Comparison of ENCODE assay signal across 8 mouse cellular contexts in genomic region chr6:125095391-125096278, GRCm38 (mm10). TPM values are rescaled to one million over a fixed set of nuclear protein-coding genes. Genes with fewer than 3 reads are reported as not detected.
DNase-seq lines count a peak whose midpoint lies in the region; ATAC-seq and TF ChIP-seq lines count a peak whose summit lies in the region.

Gene Chd4 (plus strand): TSS chr6:125095981.

- in situ Hi-C loops in CH12.LX (cut with MboI; ENCODE audit: low pct_ligation_motif_present, low pct_unique_long_range_greater_than_20kb, low sequenced_read_pairs), result loop anchor here (10.0 kb wide), 1 partner anchor 51 kb away; the partner anchor contains the start of gene Acrbp

- TF ChIP-seq RAD21 in CH12.LX (IDR thresholded peaks at IDR 0.05; ENCODE audit: low read depth, low read length), result no peak

- peaks cover 16 to 35% of the 10 kb centered on the region in 2 experiments for H3K4me1 ChIP-seq in CH12.LX (ENCODE audit: control insufficient read depth in 1 of 2, insufficient read depth in 2 of 2)
- peaks cover 47% of the 10 kb centered on the region for H3K4me1 ChIP-seq in forebrain, embryonic 12.5 days
- peaks cover 32% of the 10 kb centered on the region for H3K4me1 ChIP-seq in heart, embryonic 16.5 days (ENCODE audit: control insufficient read depth, insufficient read depth, low read length)
- H3K4me1 ChIP-seq in liver, embryonic 14.5 days (replicated peaks; ENCODE audit: control insufficient read depth in 2 of 2, insufficient read depth in 2 of 2, low read length in 1 of 2), result peaks cover 32 to 34% of the 10 kb centered on the region in 2 experiments
- H3K4me1 ChIP-seq in neural tube, embryonic 11.5 days (ENCODE audit: control insufficient read depth, insufficient read depth, low read length), result peaks cover 31% of the 10 kb centered on the region
- H3K4me1 ChIP-seq in stomach, embryonic 16.5 days (ENCODE audit: control insufficient read depth, insufficient read depth, low read length), result peaks cover 36% of the 10 kb centered on the region

- peak; percentile 81 for ATAC-seq in forebrain, embryonic 12.5 days (ENCODE audit: low FRiP score)
- ATAC-seq in heart, embryonic 16.5 days (replicated peaks; ENCODE audit: extremely low read depth, insufficient read depth, low FRiP score), result peak; percentile 72
- ATAC-seq in liver, embryonic 14.5 days (ENCODE audit: insufficient read depth), result peak; percentile 80
- ATAC-seq in neural tube, embryonic 11.5 days (ENCODE audit: insufficient read depth, low FRiP score, low TSS enrichment), result peak; percentile 75
- peak; percentile 83 for ATAC-seq in stomach, embryonic 16.5 days (ENCODE audit: insufficient read depth, low FRiP score)

- TF ChIP-seq EP300 in CH12.LX (IDR thresholded peaks at IDR 0.05; ENCODE audit: low read length), result no peak
- no peak for TF ChIP-seq EP300 in liver, embryonic 14.5 days (IDR thresholded peaks at IDR 0.05; ENCODE audit: low read depth)

- H3K9me3 ChIP-seq in CH12.LX (replicated peaks; ENCODE audit: low read length), result no peaks in the 10 kb centered on the region
- H3K9me3 ChIP-seq in forebrain, embryonic 12.5 days, result no peaks in the 10 kb centered on the region
- no peaks in the 10 kb centered on the region for H3K9me3 ChIP-seq in heart, embryonic 16.5 days (replicated peaks; ENCODE audit: control insufficient read depth, low read length)
- H3K9me3 ChIP-seq in liver, embryonic 14.5 days (ENCODE audit: control insufficient read depth, low read length), result no peaks in the 10 kb centered on the region
- no peaks in the 10 kb centered on the region for H3K9me3 ChIP-seq in neural tube, embryonic 11.5 days (ENCODE audit: control insufficient read depth, low read length)
- H3K9me3 ChIP-seq in stomach, embryonic 16.5 days (replicated peaks; ENCODE audit: control insufficient read depth, low read length), result no peaks in the 10 kb centered on the region

- H3K9ac ChIP-seq in CH12.LX (ENCODE audit: insufficient read depth, low read depth), result peak within 1 kb of the TSS; percentile 88
- H3K9ac ChIP-seq in forebrain, embryonic 12.5 days, result peak within 1 kb of the TSS; percentile 98
- H3K9ac ChIP-seq in heart, embryonic 16.5 days (ENCODE audit: low read length), result peak within 1 kb of the TSS; percentile 96
- H3K9ac ChIP-seq in liver, embryonic 14.5 days (replicated peaks), result peak within 1 kb of the TSS; percentile 88
- H3K9ac ChIP-seq in neural tube, embryonic 11.5 days (ENCODE audit: low read length), result peak within 1 kb of the TSS; percentile 83
- peak within 1 kb of the TSS; percentile 95 for H3K9ac ChIP-seq in stomach, embryonic 16.5 days (ENCODE audit: low read length)

- H3K27ac ChIP-seq in CH12.LX (ENCODE audit: insufficient read depth, low read depth), result peak within 1 kb of the TSS; percentile 69
- H3K27ac ChIP-seq in forebrain, embryonic 12.5 days, result peak within 1 kb of the TSS; percentile 97
- peak within 1 kb of the TSS; percentile 98 for H3K27ac ChIP-seq in heart, embryonic 16.5 days (ENCODE audit: low read length)
- peak within 1 kb of the TSS; percentile 82 for H3K27ac ChIP-seq in liver, embryonic 14.5 days
- H3K27ac ChIP-seq in neural tube, embryonic 11.5 days (ENCODE audit: low read depth, low read length), result peak within 1 kb of the TSS; percentile 95
- H3K27ac ChIP-seq in stomach, embryonic 16.5 days (ENCODE audit: low read length), result peak within 1 kb of the TSS; percentile 98

- H3K4me3 ChIP-seq in CH12.LX (replicated peaks in 1 of 3; ENCODE audit: low read depth in 2 of 3, low read length in 2 of 3, poor library complexity in 1 of 3), result peak within 1 kb of the TSS; percentile 93 to 98 (median 94)
- H3K4me3 ChIP-seq in forebrain, embryonic 12.5 days (replicated peaks), result peak within 1 kb of the TSS; percentile 98
- peak within 1 kb of the TSS; percentile 91 for H3K4me3 ChIP-seq in heart, embryonic 16.5 days (ENCODE audit: low read length)
- peak within 1 kb of the TSS; percentile 85 to 88 for H3K4me3 ChIP-seq in liver, embryonic 14.5 days (ENCODE audit: insufficient read depth in 1 of 2, low read depth in 2 of 2, low read length in 2 of 2)
- H3K4me3 ChIP-seq in neural tube, embryonic 11.5 days (ENCODE audit: low read depth, low read length), result peak within 1 kb of the TSS; percentile 95
- peak within 1 kb of the TSS; percentile 96 for H3K4me3 ChIP-seq in stomach, embryonic 16.5 days (replicated peaks; ENCODE audit: low read length)

- H3K79me2 ChIP-seq in CH12.LX (replicated peaks; ENCODE audit: control insufficient read depth, extremely low read depth, insufficient read depth, poor library complexity, severe bottlenecking), result peaks cover 36% of the 10 kb centered on the region

- TF ChIP-seq CTCF in CH12.LX (conservative IDR thresholded peaks at IDR 0.05 in 1 of 2, IDR thresholded peaks at IDR 0.05 in 1 of 2; ENCODE audit: low read depth in 2 of 2, low read length in 2 of 2), result no peak
- no peak for TF ChIP-seq CTCF in liver, embryonic 14.5 days (IDR thresholded peaks at IDR 0.05; ENCODE audit: low read depth)

- peak; percentile 94 for DNase-seq in CH12.LX (ENCODE audit: extremely low read depth)
- peak; percentile 82 for DNase-seq in c-Kit-positive CD71-positive TER-119-negative erythroid progenitor cells, embryonic 14.5 days (ENCODE audit: low read depth)
- peak; percentile 98 to 99 for DNase-seq in kidney, postnatal 36 days
- peak; percentile 82 to 85 (median 84) for DNase-seq in liver, embryonic 14.5 days (ENCODE audit: low read depth in 3 of 3, low spot score in 3 of 3)
- DNase-seq in neural tube, embryonic 11.5 days (ENCODE audit: low spot score), result peak; percentile 92

- H3K36me3 ChIP-seq in CH12.LX (replicated peaks in 1 of 2; ENCODE audit: control insufficient read depth in 1 of 2, insufficient read depth in 1 of 2, low read length in 1 of 2), result peaks cover 28 to 31% of the 10 kb centered on the region in 2 experiments
- peaks cover 27% of the 10 kb centered on the region for H3K36me3 ChIP-seq in forebrain, embryonic 12.5 days (replicated peaks)
- peaks cover 5% of the 10 kb centered on the region; the same call in 1 of the 2 replicates for H3K36me3 ChIP-seq in heart, embryonic 16.5 days (ENCODE audit: control insufficient read depth, insufficient read depth)
- peaks cover 21% of the 10 kb centered on the region for H3K36me3 ChIP-seq in liver, embryonic 14.5 days (replicated peaks; ENCODE audit: control insufficient read depth, insufficient read depth, low read depth)
- H3K36me3 ChIP-seq in neural tube, embryonic 11.5 days (ENCODE audit: control insufficient read depth, insufficient read depth, low read length), result peaks cover under 1% of the 10 kb centered on the region; the same call in 1 of the 2 replicates
- peaks cover 7% of the 10 kb centered on the region; the same call in 1 of the 2 replicates for H3K36me3 ChIP-seq in stomach, embryonic 16.5 days (ENCODE audit: control insufficient read depth, insufficient read depth, low read length)

- peak; percentile 98 for TF ChIP-seq POLR2A in CH12.LX (IDR thresholded peaks at IDR 0.05; ENCODE audit: low read depth, low read length)

- peak within 1 kb of the TSS; percentile 86 for H3K4me2 ChIP-seq in CH12.LX (ENCODE audit: insufficient read depth, low read depth, poor library complexity, severe bottlenecking)
- H3K4me2 ChIP-seq in forebrain, embryonic 12.5 days, result peak within 1 kb of the TSS; percentile 95
- peak within 1 kb of the TSS; percentile 96 for H3K4me2 ChIP-seq in heart, embryonic 16.5 days (ENCODE audit: low read depth, low read length)
- H3K4me2 ChIP-seq in liver, embryonic 14.5 days (ENCODE audit: low read depth), result peak within 1 kb of the TSS; percentile 89
- peak within 1 kb of the TSS; percentile 65 for H3K4me2 ChIP-seq in neural tube, embryonic 11.5 days (ENCODE audit: low read depth)
- peak within 1 kb of the TSS; percentile 96 for H3K4me2 ChIP-seq in stomach, embryonic 16.5 days (ENCODE audit: low read depth, low read length)

- 3% methylated on average over 34 of the region's 45 CpGs for WGBS in forebrain, embryonic 12.5 days
- 4% methylated on average over 36 of the region's 45 CpGs for WGBS in heart, embryonic 16.5 days
- WGBS in liver, embryonic 14.5 days (ENCODE audit: insufficient replicate concordance), result 2% methylated on average over 34 of the region's 45 CpGs
- 3% methylated on average over 35 of the region's 45 CpGs for WGBS in neural tube, embryonic 11.5 days
- 1% methylated on average over 43 of the region's 45 CpGs for WGBS in stomach, embryonic 16.5 days

- dilution Hi-C loops in CH12.LX (cut with MboI; ENCODE audit: extremely low pct_ligation_motif_present, extremely low pct_unique_long_range_greater_than_20kb, low sequenced_read_pairs), result no loop called here

- H3K27me3 ChIP-seq in CH12.LX (replicated peaks), result no peaks in the 10 kb centered on the region
- H3K27me3 ChIP-seq in forebrain, embryonic 12.5 days, result no peaks in the 10 kb centered on the region
- H3K27me3 ChIP-seq in heart, embryonic 16.5 days (ENCODE audit: control insufficient read depth, insufficient read depth, low read length), result no peaks in the 10 kb centered on the region
- no peaks in the 10 kb centered on the region for H3K27me3 ChIP-seq in liver, embryonic 14.5 days (ENCODE audit: control insufficient read depth, insufficient read depth, low read length)
- H3K27me3 ChIP-seq in neural tube, embryonic 11.5 days (ENCODE audit: control insufficient read depth, insufficient read depth, low read length), result no peaks in the 10 kb centered on the region
- no peaks in the 10 kb centered on the region for H3K27me3 ChIP-seq in stomach, embryonic 16.5 days (ENCODE audit: control insufficient read depth, insufficient read depth, low read length)

TF ChIP-seq in CH12.LX, 34 proteins besides CTCF, POLR2A, EP300 and RAD21 (continues in another document):
- TF ChIP-seq PAX5 (IDR thresholded peaks at IDR 0.05; ENCODE audit: low read length) (no peak), UBTF (IDR thresholded peaks at IDR 0.05; ENCODE audit: low read depth, low read length) (no peak), NELFE (IDR thresholded peaks at IDR 0.05; ENCODE audit: low read depth, low read length) (peak; percentile 97), ZMIZ1 (IDR thresholded peaks at IDR 0.05; ENCODE audit: low read depth, low read length) (peak; percentile 96), BHLHE40 (IDR thresholded peaks at IDR 0.05; ENCODE audit: low read depth, low read length) (no peak), MEF2A (IDR thresholded peaks at IDR 0.05; ENCODE audit: borderline replicate concordance, low read depth, low read length) (peak; percentile 22; the same call in 1 of the 2 replicates), MXI1 (IDR thresholded peaks at IDR 0.05; ENCODE audit: low read depth, low read length) (peak; percentile 99)

RNA-seq across cellular contexts. Expression of gene Chd4, which starts in this region (rescaled TPM):
- total RNA-seq in CH12.LX (2012; rRNA removed), result 165 and 174 TPM in 2 replicates
- total RNA-seq in CH12.LX (2014; rRNA removed), result 72.7 and 86.0 TPM in 2 replicates
- polyA plus RNA-seq in CH12.LX (2012; ENCODE audit: insufficient read length, low read depth), result 200 and 225 TPM in 2 replicates
- polyA plus RNA-seq in forebrain, embryonic 12.5 days (2016; fragmentation: Nextera tagmentation; extraction: Ambion mirVana), result 120 and 124 TPM in 2 replicates
- polyA plus RNA-seq in heart, embryonic 16.5 days (2015; fragmentation: Nextera tagmentation; extraction: Ambion mirVana), result 50.6 and 63.0 TPM in 2 replicates
- 13.9 and 24.7 TPM in 2 replicates for polyA plus RNA-seq in liver, embryonic 14.5 days (2012; rRNA removed)
- polyA plus RNA-seq in liver, embryonic 14.5 days (2014; fragmentation: Nextera tagmentation; extraction: Ambion mirVana), result 19.7 and 24.3 TPM in 2 replicates
- polyA plus RNA-seq in neural tube, embryonic 11.5 days (2014; fragmentation: Nextera tagmentation; extraction: Ambion mirVana), result 117 and 123 TPM in 2 replicates
- polyA plus RNA-seq in stomach, embryonic 16.5 days (2015; fragmentation: Nextera tagmentation; extraction: Ambion mirVana), result 42.6 and 46.3 TPM in 2 replicates

Comparison
In these comparisons a context has a peak if more than half of its experiments do, and no peak if none do; other contexts are left out.
1. Peak in every context shown above with its lines: DNase-seq, ATAC-seq, H3K4me3 ChIP-seq and H3K27ac ChIP-seq.